Mouse (Mus musculus) G1E (cell line): ENCODE data around the gene Crtac1.

Experiments used
- CTCF ChIP-seq: IDR thresholded peaks from 2 replicates; pipeline ENCODE4 v1.5.1; 2012; ENCODE audit warnings: low read depth, low read length, inconsistent platforms, mixed read lengths
- GATA1 ChIP-seq: IDR thresholded peaks from 2 replicates; pipeline ENCODE4 v1.6.1; 2012; ENCODE audit warnings: borderline replicate concordance, low read length, inconsistent platforms, mixed read lengths
- GATA2 ChIP-seq: IDR thresholded peaks from 2 replicates; pipeline ENCODE4 v1.6.1; 2012; ENCODE audit warnings: low read depth, low read length, inconsistent platforms, borderline replicate concordance
- POLR2AphosphoS5 ChIP-seq: IDR thresholded peaks from 2 replicates; pipeline ENCODE4 v1.6.1; 2012; ENCODE audit warnings: low read depth, low read length, inconsistent platforms; ENCODE audit not compliant: insufficient replicate concordance

DNA sequence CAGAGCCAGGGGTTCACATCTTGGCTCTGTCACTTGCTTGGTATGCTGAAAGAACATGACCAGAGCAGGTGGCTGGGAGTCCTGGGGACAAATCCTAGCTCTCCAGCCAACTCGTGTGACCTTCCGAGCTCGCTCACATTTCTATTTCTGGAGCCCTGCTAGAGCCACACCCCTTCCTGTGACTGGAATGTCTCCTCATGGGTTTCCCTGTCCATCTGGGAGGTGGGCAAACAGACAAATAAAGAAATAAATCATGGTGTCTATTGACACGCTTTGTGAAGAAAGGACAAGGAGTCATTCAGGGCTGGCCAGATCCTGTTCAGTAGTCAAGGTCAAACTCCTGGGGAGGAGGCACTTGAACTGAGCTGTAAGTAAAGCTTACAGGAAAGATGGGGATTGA lies 143.2 kb downstream of the Crtac1 start:
- TF ChIP-seq GATA1 (no peak), CTCF (no peak), GATA2 (no peak), POLR2AphosphoS5 (no peak)
